Mouse (Mus musculus): ENCODE measurements at regions not wholly inside any gene's neighbourhood (a gene's known extent, or its start where the extent isn't known, plus 50 kb on each side); places are given as distances from the start of the nearest gene placed in this dataset.

GRCm38 (mm10) chr7:71046596-71046995 is 304.7 kb downstream of the Gm10295 start:
- TF ChIP-seq POLR2A (IDR thresholded peaks at IDR 0.05; ENCODE audit: borderline replicate concordance, extremely low read depth, insufficient read depth, insufficient read length, poor library complexity, severe bottlenecking) (no peak), CTCF (IDR thresholded peaks at IDR 0.05; ENCODE audit: borderline replicate concordance, extremely low read depth, insufficient read depth, insufficient read length) (no peak)

All from brain, embryonic 14.5 days (tissue).